Mouse (Mus musculus) G1E (cell line): ENCODE data around the gene Ldlrad3.

Experiments
- CTCF ChIP-seq: IDR thresholded peaks from 2 replicates; pipeline ENCODE4 v1.5.1; 2012; ENCODE audit warnings: low read depth, low read length, inconsistent platforms, mixed read lengths
- GATA1 ChIP-seq: IDR thresholded peaks from 2 replicates; pipeline ENCODE4 v1.6.1; 2012; ENCODE audit warnings: borderline replicate concordance, low read length, inconsistent platforms, mixed read lengths
- POLR2AphosphoS5 ChIP-seq: IDR thresholded peaks from 2 replicates; pipeline ENCODE4 v1.6.1; 2012; ENCODE audit warnings: low read depth, low read length, inconsistent platforms; ENCODE audit not compliant: insufficient replicate concordance
- TAL1 ChIP-seq: conservative IDR thresholded peaks from 2 replicates; pipeline ENCODE4 v1.6.1; 2012; ENCODE audit warnings: low read depth, low read length, inconsistent platforms, mixed read lengths

DNA sequence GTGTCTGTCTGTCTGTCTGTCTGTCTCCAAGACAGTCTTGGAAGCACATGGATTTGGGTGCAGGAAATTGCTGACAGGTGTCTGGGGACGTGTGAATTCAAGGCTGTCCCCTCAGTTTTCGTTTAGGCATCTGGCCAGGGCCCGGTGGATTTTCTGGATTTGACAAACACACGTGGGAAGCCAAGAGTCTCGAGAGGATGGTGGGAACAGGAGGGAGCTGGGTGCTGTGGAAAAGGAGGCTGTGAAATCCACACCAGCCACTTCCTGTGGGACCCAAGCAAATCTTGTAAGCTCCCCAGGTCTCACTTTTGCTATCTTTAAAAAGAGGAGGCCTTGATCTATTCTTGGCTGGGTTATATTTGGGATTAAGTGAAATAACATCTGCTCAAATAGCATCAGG lies 42.1 kb upstream of the Ldlrad3 start:
- TF ChIP-seq CTCF (no peak), TAL1 (no peak), GATA1 (no peak), POLR2AphosphoS5 (no peak)
